Mouse (Mus musculus): ENCODE measurements around the gene Nfib. TPM values are rescaled to one million over a fixed set of nuclear protein-coding genes. Genes with fewer than 3 reads are reported as not detected.

Gene Nfib
- polyA plus RNA-seq, 1 experiment from 2014 or later: 263 TPM

GRCm38 (mm10) chr4:82291174-82291847 lies 414.2 kb downstream of the Nfib start:
- H3K27me3 ChIP-seq (replicated peaks; ENCODE audit: control insufficient read depth, insufficient read depth, low read length): no peaks in the 10 kb centered on the region
- H3K4me2 ChIP-seq (ENCODE audit: low read length): no peak overlapping the region
- 55% methylated on average over 4 of the region's 4 CpGs for WGBS
- no peak overlapping the region for H3K4me3 ChIP-seq (replicated peaks; ENCODE audit: low read length)
- no peaks in the 10 kb centered on the region for H3K9me3 ChIP-seq (ENCODE audit: control insufficient read depth, low read length)
- no peak for ATAC-seq
- H3K27ac ChIP-seq (ENCODE audit: low read length): no peak overlapping the region
- H3K4me1 ChIP-seq (replicated peaks; ENCODE audit: control insufficient read depth, insufficient read depth, low read length): peaks cover 9% of the 10 kb centered on the region
- 0 out of 2 replicates have a peak, but pooled peaks cover 2% of the 10 kb centered on the region for H3K36me3 ChIP-seq (ENCODE audit: control insufficient read depth, insufficient read depth)
- H3K9ac ChIP-seq (replicated peaks; ENCODE audit: low read depth, low read length): no peak overlapping the region

GRCm38 (mm10) chr4:82290623-82291022 lies 414.9 kb downstream of the Nfib start:
- 0 out of 2 replicates have a peak, but pooled peaks cover 2% of the 10 kb centered on the region for H3K36me3 ChIP-seq (ENCODE audit: control insufficient read depth, insufficient read depth)
- H3K9me3 ChIP-seq (ENCODE audit: control insufficient read depth, low read length): no peaks in the 10 kb centered on the region
- WGBS: 67% methylated on average over 9 of the region's 9 CpGs
- H3K4me3 ChIP-seq (replicated peaks; ENCODE audit: low read length): no peak overlapping the region
- H3K4me2 ChIP-seq (ENCODE audit: low read length): no peak overlapping the region
- peaks cover 9% of the 10 kb centered on the region for H3K4me1 ChIP-seq (replicated peaks; ENCODE audit: control insufficient read depth, insufficient read depth, low read length)
- no peaks in the 10 kb centered on the region for H3K27me3 ChIP-seq (replicated peaks; ENCODE audit: control insufficient read depth, insufficient read depth, low read length)
- no peak for ATAC-seq
- H3K27ac ChIP-seq (ENCODE audit: low read length): no peak overlapping the region
- no peak overlapping the region for H3K9ac ChIP-seq (replicated peaks; ENCODE audit: low read depth, low read length)

- H3K27me3 ChIP-seq (replicated peaks; ENCODE audit: control insufficient read depth, insufficient read depth, low read length): no peaks in the 10 kb centered on the region
- H3K4me3 ChIP-seq (replicated peaks; ENCODE audit: low read length): no peak overlapping the region
- no peak overlapping the region for H3K27ac ChIP-seq (ENCODE audit: low read length)
- no peak overlapping the region for H3K4me2 ChIP-seq (ENCODE audit: low read length)
- ATAC-seq: no peak
- H3K9me3 ChIP-seq (ENCODE audit: control insufficient read depth, low read length): no peaks in the 10 kb centered on the region
- no peak overlapping the region for H3K9ac ChIP-seq (replicated peaks; ENCODE audit: low read depth, low read length)
- peaks cover 9% of the 10 kb centered on the region for H3K4me1 ChIP-seq (replicated peaks; ENCODE audit: control insufficient read depth, insufficient read depth, low read length)
- WGBS: 80% methylated on average over 7 of the region's 7 CpGs
- H3K36me3 ChIP-seq (ENCODE audit: control insufficient read depth, insufficient read depth): no peaks in the 10 kb centered on the region
These were observed 416.0 kb downstream of the Nfib start for GRCm38 (mm10) chr4:82289596-82289995.

- ATAC-seq: no peak
- H3K27me3 ChIP-seq (replicated peaks; ENCODE audit: control insufficient read depth, insufficient read depth, low read length): no peaks in the 10 kb centered on the region
- no peaks in the 10 kb centered on the region for H3K9me3 ChIP-seq (ENCODE audit: control insufficient read depth, low read length)
- H3K4me1 ChIP-seq (replicated peaks; ENCODE audit: control insufficient read depth, insufficient read depth, low read length): peaks cover 3% of the 10 kb centered on the region
- no peak overlapping the region for H3K4me2 ChIP-seq (ENCODE audit: low read length)
- H3K9ac ChIP-seq (replicated peaks; ENCODE audit: low read depth, low read length): no peak overlapping the region
- WGBS: 95% methylated on average over 2 of the region's 2 CpGs
- no peaks in the 10 kb centered on the region for H3K36me3 ChIP-seq (ENCODE audit: control insufficient read depth, insufficient read depth)
- no peak overlapping the region for H3K27ac ChIP-seq (ENCODE audit: low read length)
- no peak overlapping the region for H3K4me3 ChIP-seq (replicated peaks; ENCODE audit: low read length)
These were observed 417.4 kb downstream of the Nfib start for GRCm38 (mm10) chr4:82288138-82288537.

GRCm38 (mm10) chr4:82287454-82287853 lies 418.1 kb downstream of the Nfib start:
- Histone ChIP-seq H3K27me3 (replicated peaks; ENCODE audit: control insufficient read depth, insufficient read depth, low read length) (no peaks in the 10 kb centered on the region), H3K9ac (replicated peaks; ENCODE audit: low read depth, low read length) (no peak overlapping the region), H3K9me3 (ENCODE audit: control insufficient read depth, low read length) (no peaks in the 10 kb centered on the region), H3K27ac (ENCODE audit: low read length) (no peak overlapping the region), H3K4me1 (replicated peaks; ENCODE audit: control insufficient read depth, insufficient read depth, low read length) (0 out of 2 replicates have a peak, but pooled peaks cover 2% of the 10 kb centered on the region), H3K4me2 (ENCODE audit: low read length) (no peak overlapping the region), H3K4me3 (replicated peaks; ENCODE audit: low read length) (no peak overlapping the region), H3K36me3 (ENCODE audit: control insufficient read depth, insufficient read depth) (no peaks in the 10 kb centered on the region)
- WGBS: 81% methylated on average over 2 of the region's 2 CpGs
- no peak for ATAC-seq

GRCm38 (mm10) chr4:82286931-82287330 lies 418.6 kb downstream of the Nfib start:
- no peak overlapping the region for H3K9ac ChIP-seq (replicated peaks; ENCODE audit: low read depth, low read length)
- no peaks in the 10 kb centered on the region for H3K36me3 ChIP-seq (ENCODE audit: control insufficient read depth, insufficient read depth)
- H3K9me3 ChIP-seq (ENCODE audit: control insufficient read depth, low read length): no peaks in the 10 kb centered on the region
- no peak overlapping the region for H3K4me3 ChIP-seq (replicated peaks; ENCODE audit: low read length)
- H3K27ac ChIP-seq (ENCODE audit: low read length): no peak overlapping the region
- WGBS: 93% methylated on average over 2 of the region's 2 CpGs
- no peak overlapping the region for H3K4me2 ChIP-seq (ENCODE audit: low read length)
- 0 out of 2 replicates have a peak, but pooled peaks cover 2% of the 10 kb centered on the region for H3K4me1 ChIP-seq (replicated peaks; ENCODE audit: control insufficient read depth, insufficient read depth, low read length)
- no peak; the same call in 1 of the 2 replicates for ATAC-seq
- H3K27me3 ChIP-seq (replicated peaks; ENCODE audit: control insufficient read depth, insufficient read depth, low read length): no peaks in the 10 kb centered on the region

- Histone ChIP-seq H3K4me1 (replicated peaks; ENCODE audit: control insufficient read depth, insufficient read depth, low read length) (0 out of 2 replicates have a peak, but pooled peaks cover 2% of the 10 kb centered on the region), H3K9ac (replicated peaks; ENCODE audit: low read depth, low read length) (no peak overlapping the region), H3K27me3 (replicated peaks; ENCODE audit: control insufficient read depth, insufficient read depth, low read length) (no peaks in the 10 kb centered on the region), H3K4me2 (ENCODE audit: low read length) (no peak overlapping the region), H3K4me3 (replicated peaks; ENCODE audit: low read length) (no peak overlapping the region), H3K36me3 (ENCODE audit: control insufficient read depth, insufficient read depth) (no peaks in the 10 kb centered on the region), H3K27ac (ENCODE audit: low read length) (no peak overlapping the region; the same call in 1 of the 2 replicates), H3K9me3 (ENCODE audit: control insufficient read depth, low read length) (no peaks in the 10 kb centered on the region)
- peak; percentile 34; the same call in 1 of the 2 replicates for ATAC-seq
- WGBS: 77% methylated on average over 6 of the region's 6 CpGs
These were observed 422.0 kb downstream of the Nfib start for GRCm38 (mm10) chr4:82283536-82283935.

GRCm38 (mm10) chr4:82275996-82276395 lies 429.6 kb downstream of the Nfib start:
- Histone ChIP-seq H3K4me2 (ENCODE audit: low read length) (no peak overlapping the region), H3K4me1 (replicated peaks; ENCODE audit: control insufficient read depth, insufficient read depth, low read length) (peaks cover 7% of the 10 kb centered on the region), H3K9ac (replicated peaks; ENCODE audit: low read depth, low read length) (no peak overlapping the region), H3K36me3 (ENCODE audit: control insufficient read depth, insufficient read depth) (no peaks in the 10 kb centered on the region), H3K9me3 (ENCODE audit: control insufficient read depth, low read length) (no peaks in the 10 kb centered on the region), H3K27me3 (replicated peaks; ENCODE audit: control insufficient read depth, insufficient read depth, low read length) (no peaks in the 10 kb centered on the region), H3K27ac (ENCODE audit: low read length) (no peak overlapping the region), H3K4me3 (replicated peaks; ENCODE audit: low read length) (no peak overlapping the region)
- WGBS: 82% methylated on average over 2 of the region's 2 CpGs
- ATAC-seq: no peak

GRCm38 (mm10) chr4:82273049-82273754 lies 432.3 kb downstream of the Nfib start:
- no peak for ATAC-seq
- Histone ChIP-seq H3K36me3 (ENCODE audit: control insufficient read depth, insufficient read depth) (no peaks in the 10 kb centered on the region), H3K4me3 (replicated peaks; ENCODE audit: low read length) (no peak overlapping the region), H3K4me2 (ENCODE audit: low read length) (no peak overlapping the region), H3K9ac (replicated peaks; ENCODE audit: low read depth, low read length) (no peak overlapping the region), H3K27ac (ENCODE audit: low read length) (no peak overlapping the region), H3K27me3 (replicated peaks; ENCODE audit: control insufficient read depth, insufficient read depth, low read length) (no peaks in the 10 kb centered on the region), H3K4me1 (replicated peaks; ENCODE audit: control insufficient read depth, insufficient read depth, low read length) (peaks cover 12% of the 10 kb centered on the region), H3K9me3 (ENCODE audit: control insufficient read depth, low read length) (no peaks in the 10 kb centered on the region)
- 73% methylated on average over 4 of the region's 4 CpGs for WGBS

All from forebrain, embryonic 16.5 days (tissue).